Mouse (Mus musculus): ENCODE measurements at regions not wholly inside any gene's neighbourhood (a gene's known extent, or its start where the extent isn't known, plus 50 kb on each side); places are given as distances from the start of the nearest gene placed in this dataset.

DNA sequence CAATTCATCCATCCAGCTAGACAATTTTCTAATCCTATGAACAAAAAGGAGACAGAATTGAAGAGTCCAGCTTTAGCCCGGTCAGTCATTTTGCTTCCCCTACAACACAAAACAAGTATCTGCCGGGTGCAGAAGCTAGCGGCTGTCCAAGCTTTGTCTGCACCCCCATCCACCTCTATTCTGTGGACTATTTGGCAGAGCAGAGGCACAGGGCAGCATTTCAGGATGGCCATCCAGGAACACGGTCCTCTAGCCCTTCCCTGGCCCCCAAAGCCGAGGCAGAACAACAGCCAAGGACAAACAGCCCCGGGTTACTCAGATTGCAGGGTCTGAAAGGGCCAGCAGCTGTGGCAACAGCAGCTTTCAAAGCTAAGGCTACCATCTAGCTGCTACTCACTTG is 358.6 kb downstream of the Sec23a start:
- Histone ChIP-seq H3K4me1 (ENCODE audit: control insufficient read depth in 2 of 2, insufficient read depth in 2 of 2, low read length in 2 of 2, poor library complexity in 1 of 2) (no peaks in the 10 kb centered on the region), H3K9me3 (ENCODE audit: control insufficient read depth, insufficient read depth, low read depth, low read length) (no peaks in the 10 kb centered on the region), H3K36me3 (ENCODE audit: control insufficient read depth, insufficient read depth, low read length, poor library complexity, severe bottlenecking) (no peaks in the 10 kb centered on the region), H3K27ac (ENCODE audit: insufficient read depth, low read depth, low read length, poor library complexity, severe bottlenecking) (no peak overlapping the region), H3K4me3 (ENCODE audit: insufficient read depth in 1 of 2, low read depth in 1 of 2, low read length in 2 of 2, poor library complexity in 1 of 2, severe bottlenecking in 1 of 2) (no peak overlapping the region), H3K9ac (ENCODE audit: insufficient read depth, low read depth, low read length, poor library complexity, severe bottlenecking) (no peak overlapping the region)
- in situ Hi-C loops (cut with MboI; ENCODE audit: low sequenced_read_pairs in 2 of 2, unreplicated experiment in 2 of 2) = no loop called here
- TF ChIP-seq ZNF384 (IDR thresholded peaks at IDR 0.05; ENCODE audit: low read depth, low read length) (no peak), CHD2 (IDR thresholded peaks at IDR 0.05; ENCODE audit: low read depth, low read length) (no peak), MAFK (IDR thresholded peaks at IDR 0.05; ENCODE audit: insufficient read depth, low read depth, low read length) (no peak), HCFC1 (IDR thresholded peaks at IDR 0.05; ENCODE audit: borderline replicate concordance, insufficient read depth, low read length) (no peak), ZC3H11A (IDR thresholded peaks at IDR 0.05; ENCODE audit: borderline replicate concordance, low read depth, low read length) (no peak)
- no peak for DNase-seq (ENCODE audit: low read depth, low spot score)

DNA sequence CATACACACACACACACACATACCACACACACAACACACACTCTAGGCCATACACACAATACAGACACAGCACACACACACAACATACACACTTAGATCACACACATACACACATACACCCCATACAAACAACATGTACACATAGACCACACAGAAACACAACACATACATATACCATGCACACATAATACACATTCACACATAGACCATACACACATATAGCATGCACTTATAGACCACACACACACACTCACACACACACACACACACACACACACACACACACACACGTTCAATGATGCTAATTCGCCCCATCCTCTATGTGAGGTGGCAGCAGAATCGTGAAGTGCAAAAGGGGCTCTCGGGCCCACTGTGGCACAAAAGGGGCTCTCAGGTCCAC is 359.1 kb downstream of the Sec23a start:
- in situ Hi-C loops (cut with MboI; ENCODE audit: low sequenced_read_pairs in 2 of 2, unreplicated experiment in 2 of 2) = no loop called here
- H3K9ac ChIP-seq (ENCODE audit: insufficient read depth, low read depth, low read length, poor library complexity, severe bottlenecking) = no peak overlapping the region
- no peak overlapping the region for H3K27ac ChIP-seq (ENCODE audit: insufficient read depth, low read depth, low read length, poor library complexity, severe bottlenecking)
- no peaks in the 10 kb centered on the region for H3K4me1 ChIP-seq (ENCODE audit: control insufficient read depth in 2 of 2, insufficient read depth in 2 of 2, low read length in 2 of 2, poor library complexity in 1 of 2)
- no peaks in the 10 kb centered on the region for H3K9me3 ChIP-seq (ENCODE audit: control insufficient read depth, insufficient read depth, low read depth, low read length)
- H3K4me3 ChIP-seq (ENCODE audit: insufficient read depth in 1 of 2, low read depth in 1 of 2, low read length in 2 of 2, poor library complexity in 1 of 2, severe bottlenecking in 1 of 2) = no peak overlapping the region
- H3K36me3 ChIP-seq (ENCODE audit: control insufficient read depth, insufficient read depth, low read length, poor library complexity, severe bottlenecking) = no peaks in the 10 kb centered on the region
- no peak for DNase-seq (ENCODE audit: low read depth, low spot score)
- TF ChIP-seq CHD2 (IDR thresholded peaks at IDR 0.05; ENCODE audit: low read depth, low read length) = no peak
- no peak for TF ChIP-seq MAFK (IDR thresholded peaks at IDR 0.05; ENCODE audit: insufficient read depth, low read depth, low read length)
- no peak for TF ChIP-seq ZNF384 (IDR thresholded peaks at IDR 0.05; ENCODE audit: low read depth, low read length)
- no peak for TF ChIP-seq ZC3H11A (IDR thresholded peaks at IDR 0.05; ENCODE audit: borderline replicate concordance, low read depth, low read length)
- TF ChIP-seq HCFC1 (IDR thresholded peaks at IDR 0.05; ENCODE audit: borderline replicate concordance, insufficient read depth, low read length) = no peak

DNA sequence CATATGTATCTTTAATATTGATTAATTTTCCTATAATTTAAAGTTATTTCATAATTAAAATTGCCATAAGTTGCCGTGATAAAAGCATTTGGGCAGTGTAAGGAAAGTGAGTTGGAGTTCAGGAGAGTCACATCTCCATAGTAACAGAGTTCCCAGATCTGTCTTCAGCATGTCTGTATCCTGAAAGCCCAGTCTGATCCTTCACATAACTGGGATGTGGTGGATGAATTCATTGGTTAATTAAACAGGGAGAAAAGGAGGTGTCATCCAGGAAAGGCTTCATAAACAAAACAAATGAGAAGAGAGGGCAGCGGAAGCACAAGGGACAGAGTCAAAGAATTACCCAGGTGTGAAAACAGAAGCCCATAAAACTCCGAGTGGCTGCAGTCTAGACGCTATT is 363.5 kb downstream of the Sec23a start:
- in situ Hi-C loops (cut with MboI; ENCODE audit: low sequenced_read_pairs in 2 of 2, unreplicated experiment in 2 of 2) = no loop called here
- Histone ChIP-seq H3K9me3 (ENCODE audit: control insufficient read depth, insufficient read depth, low read depth, low read length) (no peaks in the 10 kb centered on the region), H3K9ac (ENCODE audit: insufficient read depth, low read depth, low read length, poor library complexity, severe bottlenecking) (no peak overlapping the region), H3K36me3 (ENCODE audit: control insufficient read depth, insufficient read depth, low read length, poor library complexity, severe bottlenecking) (no peaks in the 10 kb centered on the region), H3K4me1 (ENCODE audit: control insufficient read depth in 2 of 2, insufficient read depth in 2 of 2, low read length in 2 of 2, poor library complexity in 1 of 2) (no peaks in the 10 kb centered on the region), H3K27ac (ENCODE audit: insufficient read depth, low read depth, low read length, poor library complexity, severe bottlenecking) (no peak overlapping the region), H3K4me3 (ENCODE audit: insufficient read depth in 1 of 2, low read depth in 1 of 2, low read length in 2 of 2, poor library complexity in 1 of 2, severe bottlenecking in 1 of 2) (no peak overlapping the region)
- DNase-seq (ENCODE audit: low read depth, low spot score) = no peak
- TF ChIP-seq MAFK (IDR thresholded peaks at IDR 0.05; ENCODE audit: insufficient read depth, low read depth, low read length) (no peak), CHD2 (IDR thresholded peaks at IDR 0.05; ENCODE audit: low read depth, low read length) (no peak), HCFC1 (IDR thresholded peaks at IDR 0.05; ENCODE audit: borderline replicate concordance, insufficient read depth, low read length) (no peak), ZC3H11A (IDR thresholded peaks at IDR 0.05; ENCODE audit: borderline replicate concordance, low read depth, low read length) (no peak), ZNF384 (IDR thresholded peaks at IDR 0.05; ENCODE audit: low read depth, low read length) (no peak)

DNA sequence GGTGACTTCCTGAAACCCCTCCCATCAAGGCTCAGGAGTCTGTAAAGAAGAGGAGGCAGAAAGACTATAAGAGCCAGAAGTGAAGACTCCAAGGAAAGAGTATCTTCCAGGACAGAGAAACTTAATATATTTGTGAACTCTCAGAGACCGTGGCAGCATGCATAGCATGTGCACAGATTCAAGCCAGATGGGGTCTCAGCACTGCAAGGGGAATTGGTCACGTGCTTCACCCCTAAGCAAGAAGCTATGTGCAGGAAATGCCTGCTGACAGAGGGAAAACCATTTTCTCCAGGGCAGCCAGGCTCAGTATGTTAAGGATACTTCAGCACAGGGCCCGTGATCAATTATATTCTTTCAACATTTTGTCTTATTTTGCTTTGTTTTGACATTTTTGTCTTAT is 368.0 kb downstream of the Sec23a start:
- TF ChIP-seq ZNF384 (IDR thresholded peaks at IDR 0.05; ENCODE audit: low read depth, low read length) (no peak), HCFC1 (IDR thresholded peaks at IDR 0.05; ENCODE audit: borderline replicate concordance, insufficient read depth, low read length) (no peak), CHD2 (IDR thresholded peaks at IDR 0.05; ENCODE audit: low read depth, low read length) (no peak), ZC3H11A (IDR thresholded peaks at IDR 0.05; ENCODE audit: borderline replicate concordance, low read depth, low read length) (no peak), MAFK (IDR thresholded peaks at IDR 0.05; ENCODE audit: insufficient read depth, low read depth, low read length) (no peak)
- Histone ChIP-seq H3K9me3 (ENCODE audit: control insufficient read depth, insufficient read depth, low read depth, low read length) (no peaks in the 10 kb centered on the region), H3K36me3 (ENCODE audit: control insufficient read depth, insufficient read depth, low read length, poor library complexity, severe bottlenecking) (no peaks in the 10 kb centered on the region), H3K27ac (ENCODE audit: insufficient read depth, low read depth, low read length, poor library complexity, severe bottlenecking) (no peak overlapping the region), H3K4me1 (ENCODE audit: control insufficient read depth in 2 of 2, insufficient read depth in 2 of 2, low read length in 2 of 2, poor library complexity in 1 of 2) (no peaks in the 10 kb centered on the region), H3K4me3 (ENCODE audit: insufficient read depth in 1 of 2, low read depth in 1 of 2, low read length in 2 of 2, poor library complexity in 1 of 2, severe bottlenecking in 1 of 2) (no peak overlapping the region), H3K9ac (ENCODE audit: insufficient read depth, low read depth, low read length, poor library complexity, severe bottlenecking) (no peak overlapping the region)
- no peak for DNase-seq (ENCODE audit: low read depth, low spot score)
- in situ Hi-C loops (cut with MboI; ENCODE audit: low sequenced_read_pairs in 2 of 2, unreplicated experiment in 2 of 2) = no loop called here

DNA sequence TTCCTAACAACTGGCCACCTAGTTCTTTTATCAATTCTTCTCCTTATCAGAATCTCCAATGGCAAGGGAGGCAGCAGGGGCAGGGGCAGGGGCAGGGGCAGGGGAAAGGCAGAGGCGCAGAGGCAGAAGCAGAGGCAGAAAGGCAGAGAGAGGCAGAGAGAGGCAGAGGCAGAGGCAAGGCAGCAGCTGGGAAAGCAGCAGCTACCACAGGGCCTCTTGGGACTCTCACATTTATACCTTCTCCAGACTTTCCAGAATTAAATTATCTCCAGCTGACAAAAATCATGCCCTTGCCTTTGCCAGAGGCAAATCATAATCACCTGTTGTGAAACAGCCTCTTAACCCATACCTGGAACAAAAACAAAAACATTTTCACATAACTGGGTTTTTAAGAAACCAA is 370.4 kb upstream of the Clec14a start:
- Histone ChIP-seq H3K9ac (ENCODE audit: insufficient read depth, low read depth, low read length, poor library complexity, severe bottlenecking) (no peak overlapping the region), H3K4me3 (ENCODE audit: insufficient read depth in 1 of 2, low read depth in 1 of 2, low read length in 2 of 2, poor library complexity in 1 of 2, severe bottlenecking in 1 of 2) (no peak overlapping the region), H3K27ac (ENCODE audit: insufficient read depth, low read depth, low read length, poor library complexity, severe bottlenecking) (no peak overlapping the region), H3K4me1 (ENCODE audit: control insufficient read depth in 2 of 2, insufficient read depth in 2 of 2, low read length in 2 of 2, poor library complexity in 1 of 2) (no peaks in the 10 kb centered on the region), H3K36me3 (ENCODE audit: control insufficient read depth, insufficient read depth, low read length, poor library complexity, severe bottlenecking) (no peaks in the 10 kb centered on the region), H3K9me3 (ENCODE audit: control insufficient read depth, insufficient read depth, low read depth, low read length) (no peaks in the 10 kb centered on the region)
- in situ Hi-C loops (cut with MboI; ENCODE audit: low sequenced_read_pairs in 2 of 2, unreplicated experiment in 2 of 2) = no loop called here
- TF ChIP-seq ZC3H11A (IDR thresholded peaks at IDR 0.05; ENCODE audit: borderline replicate concordance, low read depth, low read length) (no peak), MAFK (IDR thresholded peaks at IDR 0.05; ENCODE audit: insufficient read depth, low read depth, low read length) (no peak), ZNF384 (IDR thresholded peaks at IDR 0.05; ENCODE audit: low read depth, low read length) (no peak), CHD2 (IDR thresholded peaks at IDR 0.05; ENCODE audit: low read depth, low read length) (no peak), HCFC1 (IDR thresholded peaks at IDR 0.05; ENCODE audit: borderline replicate concordance, insufficient read depth, low read length) (no peak)
- DNase-seq (ENCODE audit: low read depth, low spot score) = no peak
